9 mouse cellular contexts compared by ENCODE assay signal in genomic region chr14:77008238-77008637, GRCm38 (mm10). TPM values are rescaled to one million over a fixed set of nuclear protein-coding genes. Genes with fewer than 3 reads are reported as not detected.
DNase-seq lines count a peak whose midpoint lies in the region; ATAC-seq lines count a peak whose summit lies in the region.
"Had no signal": no experiment of that assay in that cellular context is flagged by ENCODE, and none has a peak within 500 bp of the region (broad histone marks: within the 10 kb centered on the region; RNA-seq: fewer than 3 reads in every experiment).

No protein-coding gene starts in this region.

- H3K4me3 ChIP-seq in midbrain, embryonic 14.5 days (replicated peaks; ENCODE audit: low read depth, low read length): no peak overlapping the region
- H3K4me3 ChIP-seq: embryonic facial prominence, embryonic 13.5 days had no signal

- H3K36me3 ChIP-seq in midbrain, embryonic 14.5 days (ENCODE audit: control insufficient read depth, insufficient read depth, low read length): no peaks in the 10 kb centered on the region
- H3K36me3 ChIP-seq in splenic B cell, adult 2 months (ENCODE audit: control insufficient read depth, insufficient read depth, low read length, poor library complexity, severe bottlenecking): no peaks in the 10 kb centered on the region
- H3K36me3 ChIP-seq: embryonic facial prominence, embryonic 13.5 days had no signal

- intact Hi-C loops in gastrocnemius, postnatal 36 days (cut with DNase I): loop anchor here (1.0 to 5.0 kb wide), 2 partner anchors 126 to 505 kb away; no protein-coding TSS in a partner anchor
- intact Hi-C loops in left cerebral cortex, postnatal 25 days (cut with DNase I): loop anchor here (1.0 to 10.0 kb wide), 4 partner anchors 131 to 529 kb away; no protein-coding TSS in a partner anchor

- WGBS in midbrain, embryonic 14.5 days: 21% methylated on average over 3 of the region's 3 CpGs

- H3K9me3 ChIP-seq in midbrain, embryonic 14.5 days (ENCODE audit: control insufficient read depth, low read length): no peaks in the 10 kb centered on the region
- H3K9me3 ChIP-seq: embryonic facial prominence, embryonic 13.5 days had no signal

- H3K27me3 ChIP-seq in midbrain, embryonic 14.5 days (ENCODE audit: control insufficient read depth, insufficient read depth, low read length): no peaks in the 10 kb centered on the region
- H3K27me3 ChIP-seq in splenic B cell, adult 2 months (ENCODE audit: control insufficient read depth, insufficient read depth, low read length, poor library complexity, severe bottlenecking): no peaks in the 10 kb centered on the region
- H3K27me3 ChIP-seq: embryonic facial prominence, embryonic 13.5 days had no signal

- no peak overlapping the region for H3K9ac ChIP-seq in midbrain, embryonic 14.5 days (replicated peaks; ENCODE audit: low read length)
- H3K9ac ChIP-seq: embryonic facial prominence, embryonic 13.5 days had no signal

- no peak; the same call in 1 of the 2 replicates for ATAC-seq in midbrain, embryonic 14.5 days (ENCODE audit: low FRiP score, low TSS enrichment)

- DNase-seq in A20 (ENCODE audit: low read depth, low spot score): peak; percentile 33
- DNase-seq in adrenal gland, adult 18-20 months (ENCODE audit: low spot score in 2 of 2): peak; percentile 66 to 69
- DNase-seq in embryo, embryonic 10 days (ENCODE audit: low spot score): peak; percentile 82
- DNase-seq in gastrocnemius, postnatal 36 days: peak; percentile 16 to 48
- peak; percentile 82 for DNase-seq in kidney, adult 18-20 months
- DNase-seq in left cerebral cortex, postnatal 25 days (ENCODE audit: low spot score in 2 of 2): peak; percentile 77 to 85
- DNase-seq in midbrain, embryonic 14.5 days: peak; percentile 88
- peak; percentile 76 for DNase-seq in splenic B cell, adult 2 months (ENCODE audit: low read depth, low spot score)

- no peaks in the 10 kb centered on the region for H3K4me1 ChIP-seq in midbrain, embryonic 14.5 days (ENCODE audit: control insufficient read depth, insufficient read depth, low read length)

- H3K27ac ChIP-seq in midbrain, embryonic 14.5 days (replicated peaks; ENCODE audit: low read depth, low read length): no peak overlapping the region
- H3K27ac ChIP-seq: embryonic facial prominence, embryonic 13.5 days had no signal

- H3K4me2 ChIP-seq in midbrain, embryonic 14.5 days (ENCODE audit: low read length): no peak overlapping the region
- H3K4me2 ChIP-seq: embryonic facial prominence, embryonic 13.5 days had no signal

RNA-seq across cellular contexts. Expression of gene Ccdc122, which starts 28.3 kb away (rescaled TPM):
- 1 to 10 TPM; 4.6 to 5.7 TPM for total RNA-seq in adrenal gland, adult 18-20 months (2021)
- 1 to 10 TPM in 1 of 2 experiments, under 1 TPM in 1; 0.67 to 1.4 TPM for total RNA-seq in gastrocnemius, postnatal 36 days (2021)
- under 1 TPM; 0.94 to 0.99 TPM for total RNA-seq in left cerebral cortex, postnatal 25 days (2021)
- 0.43 and 0.54 TPM in 2 replicates for polyA plus RNA-seq in midbrain, embryonic 14.5 days (2014; fragmentation: Nextera tagmentation; extraction: Ambion mirVana)

RNA-seq across cellular contexts. Expression of gene Lacc1, which starts 28.5 kb away (rescaled TPM):
- 1 to 10 TPM; 5.6 to 7.3 TPM for total RNA-seq in adrenal gland, adult 18-20 months (2021)
- total RNA-seq in gastrocnemius, postnatal 36 days (2021): under 1 TPM; 0.57 to 0.69 TPM
- 1 to 10 TPM; 3.3 to 4.8 TPM for total RNA-seq in left cerebral cortex, postnatal 25 days (2021)
- 1.0 and 1.8 TPM in 2 replicates for polyA plus RNA-seq in midbrain, embryonic 14.5 days (2014; fragmentation: Nextera tagmentation; extraction: Ambion mirVana)

Comparison
In these comparisons a context has a peak if more than half of its experiments do, and no peak if none do; other contexts are left out.
1. DNase-seq: peak in every context shown above with its lines; median percentile 88 in midbrain, embryonic 14.5 days; 82 in embryo, embryonic 10 days; 82 in kidney, adult 18-20 months; 81 in left cerebral cortex, postnatal 25 days; 76 in splenic B cell, adult 2 months; 68 in adrenal gland, adult 18-20 months; 33 in A20; 32 in gastrocnemius, postnatal 36 days.